Comparison of ENCODE assay signal across 10 mouse cellular contexts in genomic region chr1:73364300-73364683, GRCm38 (mm10).
DNase-seq lines count a peak whose midpoint lies in the region; ATAC-seq and TF ChIP-seq lines count a peak whose summit lies in the region.
"Had no signal": no experiment of that assay in that cellular context is flagged by ENCODE, and none has a peak within 500 bp of the region (broad histone marks: within the 10 kb centered on the region; RNA-seq: fewer than 3 reads in every experiment).

No protein-coding gene starts in this region.

- peaks cover 82% of the 10 kb centered on the region for H3K4me1 ChIP-seq in heart, embryonic 10.5 days
- peaks cover 9% of the 10 kb centered on the region for H3K4me1 ChIP-seq in heart, adult 2 months (ENCODE audit: control insufficient read depth, insufficient read depth, low read length)
- peaks cover 45% of the 10 kb centered on the region for H3K4me1 ChIP-seq in lung, embryonic 14.5 days (ENCODE audit: insufficient read depth)
- H3K4me1 ChIP-seq in lung, adult 2 months (ENCODE audit: control insufficient read depth, insufficient read depth, low read length), result peaks cover 7% of the 10 kb centered on the region
- H3K4me1 ChIP-seq in limb, embryonic 10.5 days, result peaks cover 64% of the 10 kb centered on the region
- peaks cover 29% of the 10 kb centered on the region for H3K4me1 ChIP-seq in neural tube, embryonic 15.5 days

- TF ChIP-seq CTCF in heart, adult 2 months (IDR thresholded peaks at IDR 0.05), result no peak
- TF ChIP-seq CTCF in lung, embryonic 14.5 days (IDR thresholded peaks at IDR 0.05; ENCODE audit: low read depth), result no peak
- no peak for TF ChIP-seq CTCF in lung, adult 2 months (IDR thresholded peaks at IDR 0.05; ENCODE audit: insufficient read depth, low read length)

- no peaks in the 10 kb centered on the region for H3K79me2 ChIP-seq in heart, adult 2 months (replicated peaks; ENCODE audit: control insufficient read depth, insufficient read depth, low read length)

- no peaks in the 10 kb centered on the region for H3K9me3 ChIP-seq in heart, embryonic 10.5 days
- no peaks in the 10 kb centered on the region for H3K9me3 ChIP-seq in lung, embryonic 14.5 days (ENCODE audit: low read depth, low read length)
- H3K9me3 ChIP-seq in limb, embryonic 10.5 days (replicated peaks), result no peaks in the 10 kb centered on the region
- H3K9me3 ChIP-seq in neural tube, embryonic 15.5 days (replicated peaks), result no peaks in the 10 kb centered on the region

- TF ChIP-seq POLR2A in heart, adult 2 months (IDR thresholded peaks at IDR 0.05; ENCODE audit: insufficient read depth, low read depth, low read length), result no peak
- TF ChIP-seq POLR2A in lung, adult 2 months (IDR thresholded peaks at IDR 0.05; ENCODE audit: borderline replicate concordance, extremely low read depth, low read depth, low read length), result no peak

- no peak overlapping the region for H3K9ac ChIP-seq in heart, adult 2 months (ENCODE audit: low read depth, low read length)
- no peak overlapping the region for H3K9ac ChIP-seq in lung, embryonic 14.5 days
- no peak overlapping the region for H3K9ac ChIP-seq in neural tube, embryonic 15.5 days (replicated peaks)

- H3K27ac ChIP-seq in heart, embryonic 10.5 days, result peak overlapping the region; percentile 90
- no peak overlapping the region; the same call in 1 of the 2 replicates for H3K27ac ChIP-seq in heart, adult 2 months
- peak overlapping the region; percentile 86 for H3K27ac ChIP-seq in lung, embryonic 14.5 days (ENCODE audit: low read depth)
- H3K27ac ChIP-seq in limb, embryonic 10.5 days, result peak overlapping the region; percentile 79
- peak overlapping the region; percentile 65 for H3K27ac ChIP-seq in neural tube, embryonic 15.5 days (replicated peaks)

- peak overlapping the region; percentile 10; the same call in 1 of the 2 replicates for H3K4me2 ChIP-seq in lung, embryonic 14.5 days
- no peak overlapping the region for H3K4me2 ChIP-seq in neural tube, embryonic 15.5 days

- no peak for DNase-seq in heart, embryonic 10.5 days (ENCODE audit: low spot score)
- DNase-seq in heart, adult 2 months, result no peak
- no peak for DNase-seq in lung, embryonic 14.5 days
- DNase-seq in lung, adult 2 months, result no peak
- DNase-seq in limb, embryonic 10.5 days (ENCODE audit: low spot score), result no peak
- DNase-seq in gastrocnemius, postnatal 14 days, result no peak
- no peak for DNase-seq in urinary bladder, postnatal 25 days (ENCODE audit: low spot score)
- DNase-seq: cerebellum, adult 9-10 months had no signal

- no peak overlapping the region for H3K4me3 ChIP-seq in heart, embryonic 10.5 days
- no peak overlapping the region for H3K4me3 ChIP-seq in heart, adult 2 months
- H3K4me3 ChIP-seq in lung, embryonic 14.5 days (ENCODE audit: low read depth, low read length), result no peak overlapping the region
- no peak overlapping the region for H3K4me3 ChIP-seq in lung, adult 2 months (replicated peaks; ENCODE audit: extremely low read depth, low read depth, low read length)
- peak overlapping the region; percentile 22; the same call in 1 of the 2 replicates for H3K4me3 ChIP-seq in limb, embryonic 10.5 days
- H3K4me3 ChIP-seq in neural tube, embryonic 15.5 days (replicated peaks), result no peak overlapping the region

- WGBS in heart, embryonic 10.5 days, result 67% methylated on average over 7 of the region's 7 CpGs
- WGBS in heart, adult 2 months, result 85% methylated on average over 7 of the region's 7 CpGs
- WGBS in lung, embryonic 14.5 days, result 42% methylated on average over 7 of the region's 7 CpGs
- 72% methylated on average over 7 of the region's 7 CpGs for WGBS in lung, adult 2 months
- 61% methylated on average over 7 of the region's 7 CpGs for WGBS in limb, embryonic 10.5 days
- WGBS in neural tube, embryonic 15.5 days, result 37% methylated on average over 7 of the region's 7 CpGs

- no peak for TF ChIP-seq EP300 in heart, adult 2 months (IDR thresholded peaks at IDR 0.05; ENCODE audit: insufficient read depth, low read depth, low read length)

- H3K36me3 ChIP-seq in heart, embryonic 10.5 days, result no peaks in the 10 kb centered on the region
- H3K36me3 ChIP-seq in heart, adult 2 months (ENCODE audit: control insufficient read depth, insufficient read depth, low read length), result no peaks in the 10 kb centered on the region
- H3K36me3 ChIP-seq in lung, embryonic 14.5 days (ENCODE audit: insufficient read depth), result no peaks in the 10 kb centered on the region
- H3K36me3 ChIP-seq in limb, embryonic 10.5 days, result no peaks in the 10 kb centered on the region
- no peaks in the 10 kb centered on the region for H3K36me3 ChIP-seq in neural tube, embryonic 15.5 days

- intact Hi-C loops in heart, adult 2 months (cut with DNase I), result loop anchor here (5.0 kb wide), 3 partner anchors 92 to 492 kb away; partner anchors contain the start of gene Igfbp5
- intact Hi-C loops in gastrocnemius, postnatal 14 days (cut with DNase I; ENCODE audit: low total_unique reads), result no loop called here

- no peaks in the 10 kb centered on the region for H3K27me3 ChIP-seq in heart, embryonic 10.5 days (ENCODE audit: insufficient read depth, poor library complexity, severe bottlenecking)
- H3K27me3 ChIP-seq in heart, adult 2 months (ENCODE audit: control insufficient read depth, insufficient read depth, low read length), result no peaks in the 10 kb centered on the region
- H3K27me3 ChIP-seq in lung, embryonic 14.5 days (ENCODE audit: insufficient read depth, low read length), result no peaks in the 10 kb centered on the region
- no peaks in the 10 kb centered on the region for H3K27me3 ChIP-seq in limb, embryonic 10.5 days (ENCODE audit: low read depth, poor library complexity, severe bottlenecking)
- H3K27me3 ChIP-seq in neural tube, embryonic 15.5 days (replicated peaks), result no peaks in the 10 kb centered on the region
- H3K27me3 ChIP-seq: Patski had no signal

- ATAC-seq in lung, embryonic 14.5 days (ENCODE audit: insufficient read depth), result no peak
- 0 out of 2 replicates have a peak, but pooled peaks have one; percentile 3 for ATAC-seq in neural tube, embryonic 15.5 days (ENCODE audit: low FRiP score)
